In genomic region chr16:31066344-31067098, GRCm38 (mm10) we compare ENCODE assay signal across 8 mouse cellular contexts. TPM values are rescaled to one million over a fixed set of nuclear protein-coding genes. Genes with fewer than 3 reads are reported as not detected.
A peak's percentile ranks its signal among the peaks of the same experiment; 100 is the strongest.
DNase-seq lines count a peak whose midpoint lies in the region; ATAC-seq and TF ChIP-seq lines count a peak whose summit lies in the region.

No protein-coding gene starts in this region.

- DNase-seq in spleen, adult 18-20 months, result peak; percentile 49 to 61
- no peak for DNase-seq in spleen, postnatal 14 days (ENCODE audit: low spot score in 2 of 2)
- DNase-seq in heart, adult 2 months, result peak; percentile 62 to 72
- DNase-seq in lung, postnatal 25 days (ENCODE audit: low spot score), result peak; percentile 80
- no peak for DNase-seq in cerebellum, postnatal 36 days
- no peak for DNase-seq in gastrocnemius, adult 8-10 months (ENCODE audit: low spot score in 2 of 2)
- no peak for DNase-seq in gastrocnemius, postnatal 4 days (ENCODE audit: low spot score in 2 of 2)

- H3K9ac ChIP-seq in heart, adult 2 months (ENCODE audit: low read depth, low read length), result peak overlapping the region; percentile 50
- H3K9ac ChIP-seq in kidney, embryonic 14.5 days (ENCODE audit: low read depth, low read length), result no peak overlapping the region

- no peak for TF ChIP-seq CTCF in heart, adult 2 months (IDR thresholded peaks at IDR 0.05)

- peak overlapping the region; percentile 90 for H3K27ac ChIP-seq in heart, adult 2 months
- peak overlapping the region; percentile 48 for H3K27ac ChIP-seq in kidney, embryonic 14.5 days (ENCODE audit: low read depth, low read length)

- peak; percentile 60 for TF ChIP-seq POLR2A in heart, adult 2 months (IDR thresholded peaks at IDR 0.05; ENCODE audit: insufficient read depth, low read depth, low read length)

- peaks cover 29% of the 10 kb centered on the region for H3K4me1 ChIP-seq in heart, adult 2 months (ENCODE audit: control insufficient read depth, insufficient read depth, low read length)
- H3K4me1 ChIP-seq in kidney, embryonic 14.5 days (ENCODE audit: control insufficient read depth, insufficient read depth, low read length), result peaks cover 20% of the 10 kb centered on the region

- no peaks in the 10 kb centered on the region for H3K27me3 ChIP-seq in heart, adult 2 months (ENCODE audit: control insufficient read depth, insufficient read depth, low read length)
- H3K27me3 ChIP-seq in kidney, embryonic 14.5 days (ENCODE audit: control insufficient read depth, insufficient read depth, low read length), result no peaks in the 10 kb centered on the region

- no peak for ATAC-seq in kidney, embryonic 14.5 days (ENCODE audit: low FRiP score, low TSS enrichment)

- no peaks in the 10 kb centered on the region for H3K36me3 ChIP-seq in heart, adult 2 months (ENCODE audit: control insufficient read depth, insufficient read depth, low read length)
- no peaks in the 10 kb centered on the region for H3K36me3 ChIP-seq in kidney, embryonic 14.5 days (ENCODE audit: control insufficient read depth, insufficient read depth, low read length)

- TF ChIP-seq EP300 in heart, adult 2 months (IDR thresholded peaks at IDR 0.05; ENCODE audit: insufficient read depth, low read depth, low read length), result peak; percentile 77

- H3K9me3 ChIP-seq in kidney, embryonic 14.5 days (ENCODE audit: control insufficient read depth, low read length), result no peaks in the 10 kb centered on the region

- WGBS in heart, adult 2 months, result 31% methylated on average over 15 of the region's 15 CpGs
- 57% methylated on average over 15 of the region's 15 CpGs for WGBS in kidney, embryonic 14.5 days

- intact Hi-C loops in heart, adult 2 months (cut with DNase I), result loop anchor here (2.0 to 10.0 kb wide), 6 partner anchors 38 to 332 kb away; no protein-coding TSS in a partner anchor

- peak overlapping the region; percentile 23; the same call in 1 of the 2 replicates for H3K4me3 ChIP-seq in heart, adult 2 months
- H3K4me3 ChIP-seq in kidney, embryonic 14.5 days (ENCODE audit: low read length), result no peak overlapping the region

- H3K79me2 ChIP-seq in heart, adult 2 months (replicated peaks; ENCODE audit: control insufficient read depth, insufficient read depth, low read length), result 0 out of 2 replicates have a peak, but pooled peaks cover 1% of the 10 kb centered on the region

- no peak overlapping the region for H3K4me2 ChIP-seq in kidney, embryonic 14.5 days (replicated peaks; ENCODE audit: low read depth, low read length)

RNA-seq across cellular contexts. Expression of gene Xxylt1, which starts 14.7 kb away (rescaled TPM):
- 10 to 100 TPM; 10.5 to 11.5 TPM for total RNA-seq in heart, adult 2 months (2021)
- 13.5 and 21.5 TPM in 2 replicates for polyA plus RNA-seq in heart, adult 2 months (2012; rRNA removed)
- 16.0 and 28.6 TPM in 2 replicates for polyA plus RNA-seq in kidney, embryonic 14.5 days (2014; fragmentation: Nextera tagmentation; extraction: Ambion mirVana)
- 1 to 10 TPM; 2.8 to 3.6 (median 3.0) TPM for total RNA-seq in gastrocnemius, adult 8-10 months (2022)
- total RNA-seq in gastrocnemius, postnatal 4 days (2021), result 10 to 100 TPM; 12.7 to 12.9 TPM

Comparison
In these comparisons a context has a peak if more than half of its experiments do, and no peak if none do; other contexts are left out.
1. DNase-seq: peak in spleen, adult 18-20 months (2 of 2), heart, adult 2 months (2 of 2) and lung, postnatal 25 days (single experiment); none in spleen, postnatal 14 days (0 of 2), cerebellum, postnatal 36 days (0 of 2), gastrocnemius, adult 8-10 months (0 of 2) and gastrocnemius, postnatal 4 days (0 of 2).